Mouse (Mus musculus): ENCODE measurements around the gene Timm17a.

DNA sequence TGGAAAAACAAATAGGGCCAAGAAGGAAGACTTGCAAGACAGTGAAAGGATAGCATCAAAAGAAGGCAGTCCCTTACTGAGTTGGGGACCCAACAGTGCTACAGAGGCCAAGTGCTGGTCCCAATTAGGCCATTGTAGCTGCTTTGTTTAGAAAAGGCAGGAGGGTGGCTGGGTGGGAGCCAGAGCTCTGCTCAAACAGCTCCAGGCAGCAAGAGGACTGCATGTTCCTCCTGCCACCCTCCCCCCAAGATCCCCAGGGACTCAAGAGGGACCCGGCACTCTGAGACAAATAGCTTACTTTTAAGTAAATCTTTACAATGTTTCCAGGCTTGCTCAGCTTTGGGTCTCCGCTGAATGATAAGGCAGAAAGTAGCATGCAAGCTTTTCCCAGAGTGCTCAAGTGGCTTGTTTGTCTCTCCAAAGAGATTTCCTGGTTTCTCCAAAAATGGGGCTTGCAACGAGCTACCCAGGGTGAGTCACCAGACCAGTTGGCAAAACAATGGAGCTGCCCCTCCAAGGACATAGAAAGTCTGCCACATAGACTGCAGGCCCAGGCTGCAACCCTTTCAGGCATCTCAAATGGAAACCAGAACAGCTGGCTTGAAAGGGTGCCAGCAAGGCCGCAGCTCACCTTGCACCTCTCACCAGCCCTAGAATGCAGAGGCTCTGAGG is 34.1 kb upstream of the Timm17a start:
- TF ChIP-seq CTCF (IDR thresholded peaks at IDR 0.05; ENCODE audit: insufficient read depth, low read depth, low read length) (no peak), POLR2A (IDR thresholded peaks at IDR 0.05; ENCODE audit: insufficient read depth, low read depth, low read length) (no peak)

Measured in olfactory bulb, adult 2 months (tissue).